Mouse (Mus musculus) ES-Bruce4 (cell line): ENCODE measurements at regions not wholly inside any gene's neighbourhood (a gene's known extent, or its start where the extent isn't known, plus 50 kb on each side); places are given as distances from the start of the nearest gene placed in this dataset.

Experiments
- CTCF ChIP-seq: IDR thresholded peaks from one replicate; pipeline ENCODE4 v1.8.1; 2011; ENCODE audit warnings: low read depth, low read length
- POLR2A ChIP-seq: IDR thresholded peaks from one replicate; pipeline ENCODE4 v1.8.1; 2011; ENCODE audit warnings: low read length; ENCODE audit not compliant: insufficient read depth

DNA sequence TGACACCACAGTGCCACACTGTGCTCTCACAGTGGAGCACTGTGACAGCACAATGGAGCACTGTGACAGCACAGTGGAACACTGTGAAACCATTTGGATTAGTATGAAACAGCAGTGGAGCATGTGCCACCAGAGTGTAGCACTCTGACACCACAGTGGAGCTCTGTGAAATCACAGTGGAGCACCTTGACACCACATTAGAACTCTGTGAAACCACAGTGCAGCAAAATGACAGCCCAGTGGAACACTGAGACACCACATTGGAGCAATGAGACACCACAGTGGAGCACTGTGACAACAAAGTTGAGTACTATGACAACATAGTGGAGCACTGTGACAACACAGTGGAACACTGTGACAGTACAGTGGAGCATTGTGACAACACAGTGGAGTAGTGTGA, 112.2 kb upstream of the Vmn1r2 start:
- TF ChIP-seq POLR2A (no peak), CTCF (no peak)
